Mouse (Mus musculus) mature B cell (primary cell): ENCODE data around the gene Hist1h4b.
"Not testable (repeated sequence)": the region's sequence is repeated elsewhere in the genome, so short reads cannot be mapped to it uniquely, and the experiment has no call there.

Experiments used
- in situ Hi-C: fragments of 300-500 bp; cut with MboI; formaldehyde crosslinking; loops from 2 replicates; pipeline ENCODE4 v1.14.3; 2019

Gene Hist1h4b

DNA sequence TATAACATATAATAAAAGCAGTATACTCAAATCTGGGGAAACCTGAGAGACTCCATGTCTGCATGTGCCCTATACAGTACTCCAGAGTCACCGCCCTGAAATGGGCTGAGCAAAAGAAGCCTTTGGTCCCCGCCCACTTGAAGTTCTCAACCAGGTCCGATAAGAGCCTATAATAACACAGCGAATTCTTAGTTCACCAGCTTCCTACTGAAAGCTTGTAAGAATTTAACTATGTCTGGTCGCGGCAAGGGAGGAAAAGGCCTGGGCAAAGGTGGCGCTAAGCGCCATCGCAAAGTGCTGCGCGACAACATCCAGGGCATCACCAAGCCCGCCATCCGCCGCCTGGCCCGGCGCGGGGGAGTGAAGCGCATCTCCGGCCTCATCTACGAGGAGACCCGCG is at the start of gene Hist1h4b:
Gene Hist1h4b (plus strand): TSS at position 224 of the 400 bp plus-strand sequence.
- in situ Hi-C loops: loop anchor here (10.0 kb wide), 1 partner anchor 322 kb away; no protein-coding TSS in a partner anchor

DNA sequence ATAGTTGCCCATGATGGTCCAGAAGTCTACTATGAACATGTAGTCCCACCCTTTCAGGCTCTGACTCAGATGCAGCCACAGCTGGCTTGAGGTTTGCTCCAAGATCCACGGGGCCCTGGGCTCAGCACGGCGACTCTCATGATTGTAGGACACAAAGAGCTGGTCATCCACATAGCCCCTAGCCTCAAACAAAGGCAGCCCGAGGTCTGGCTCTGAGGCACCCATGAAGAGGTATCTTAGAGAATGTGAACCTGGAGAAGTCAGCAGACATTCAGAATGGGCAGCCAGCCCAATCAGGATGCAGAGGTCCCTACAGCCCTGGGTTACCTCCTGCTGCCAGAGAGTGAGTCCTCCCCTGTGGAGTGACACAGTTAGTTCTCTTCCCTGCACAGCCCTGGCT is 48.8 kb upstream of the Hist1h4b start:
- in situ Hi-C loops: no loop called here

DNA sequence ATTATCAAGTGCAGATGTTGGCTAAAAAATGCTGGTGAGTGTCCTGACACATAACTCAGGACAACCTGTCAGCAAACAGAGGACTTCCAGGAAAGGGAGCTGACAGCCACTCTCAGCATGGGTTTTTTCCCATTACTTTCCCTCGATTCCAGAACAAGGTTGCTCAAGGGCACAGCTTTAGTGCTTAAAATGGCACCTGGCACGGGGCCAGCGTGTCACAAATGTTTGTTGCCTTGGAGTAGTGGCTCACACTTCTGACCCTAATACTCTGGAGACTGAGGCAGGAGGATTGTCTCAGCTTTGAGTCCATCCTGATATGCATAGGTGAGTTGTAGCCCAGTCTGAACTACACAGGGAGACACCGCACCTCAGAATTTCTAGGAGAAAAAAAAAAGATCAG is 48.2 kb upstream of the Hist1h4b start:
- in situ Hi-C loops: no loop called here

DNA sequence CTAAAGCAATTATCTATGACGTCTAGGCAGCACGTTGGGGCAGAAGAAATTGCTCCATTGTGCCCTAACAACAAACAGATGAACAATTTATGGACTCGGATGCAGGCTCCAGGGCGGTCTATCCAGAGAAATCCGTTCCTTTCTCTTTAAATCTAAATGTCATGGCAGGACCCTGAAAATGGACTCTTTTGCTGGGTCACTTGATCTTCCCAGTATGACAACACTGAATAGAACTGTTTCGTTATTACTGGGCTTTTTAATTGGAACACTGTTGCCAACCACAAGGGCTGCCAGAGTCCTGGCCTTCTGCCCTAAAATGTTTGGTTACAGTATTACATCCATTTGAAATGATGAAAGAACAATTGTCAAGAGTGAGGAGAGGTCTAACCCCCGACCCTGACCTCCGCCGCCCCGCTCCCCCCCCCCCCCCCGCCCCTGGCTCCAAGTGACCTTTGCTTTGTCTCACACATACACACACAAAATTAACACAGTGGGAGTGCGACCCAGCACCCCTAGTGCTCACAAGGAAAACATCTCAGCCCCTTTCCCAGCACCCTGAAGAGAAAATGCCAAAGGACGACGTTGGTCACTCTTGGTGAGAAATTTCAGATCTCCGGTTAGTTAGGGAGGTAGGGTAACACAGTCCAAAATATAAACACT is 47.0 kb upstream of the Hist1h4b start:
- in situ Hi-C loops: no loop called here

DNA sequence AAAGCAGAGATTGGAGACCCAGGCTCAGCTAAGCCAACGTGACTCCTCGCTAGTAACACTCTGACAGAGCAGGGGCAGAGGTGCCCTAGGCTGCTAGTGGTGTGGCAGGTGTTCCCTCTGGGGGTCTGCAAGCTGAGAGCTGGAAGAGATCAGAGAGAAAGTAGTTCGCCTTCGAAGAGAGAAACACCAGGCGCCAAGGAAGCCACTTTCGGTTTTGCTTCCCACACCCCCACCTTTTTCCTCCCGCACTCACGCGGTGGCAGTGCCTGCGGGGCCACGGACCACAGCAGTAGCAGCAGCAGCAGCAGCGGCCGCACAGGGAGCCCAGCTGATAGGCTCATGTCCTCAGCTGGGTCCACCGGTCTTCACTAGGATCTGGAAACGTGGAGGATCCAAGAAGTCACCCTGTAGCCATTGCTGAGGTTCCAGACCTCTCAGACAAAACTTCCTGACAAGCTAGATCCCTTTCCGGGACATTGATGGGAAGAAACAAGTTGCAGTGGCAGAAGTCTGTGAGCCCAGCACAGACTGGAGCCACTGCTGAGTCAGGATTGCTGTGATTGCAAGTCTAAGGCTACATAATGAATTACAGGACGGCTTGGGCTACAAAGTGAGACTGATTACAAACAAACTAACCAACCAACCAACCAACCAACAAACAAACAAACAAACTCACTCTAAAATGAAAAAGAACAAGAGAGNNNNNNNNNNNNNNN is 46.3 kb upstream of the Hist1h4b start, which contains the start of gene Hfe:
Gene Hfe (minus strand): TSS at position 481 of the 716 bp plus-strand sequence.
- in situ Hi-C loops: no loop called here

DNA sequence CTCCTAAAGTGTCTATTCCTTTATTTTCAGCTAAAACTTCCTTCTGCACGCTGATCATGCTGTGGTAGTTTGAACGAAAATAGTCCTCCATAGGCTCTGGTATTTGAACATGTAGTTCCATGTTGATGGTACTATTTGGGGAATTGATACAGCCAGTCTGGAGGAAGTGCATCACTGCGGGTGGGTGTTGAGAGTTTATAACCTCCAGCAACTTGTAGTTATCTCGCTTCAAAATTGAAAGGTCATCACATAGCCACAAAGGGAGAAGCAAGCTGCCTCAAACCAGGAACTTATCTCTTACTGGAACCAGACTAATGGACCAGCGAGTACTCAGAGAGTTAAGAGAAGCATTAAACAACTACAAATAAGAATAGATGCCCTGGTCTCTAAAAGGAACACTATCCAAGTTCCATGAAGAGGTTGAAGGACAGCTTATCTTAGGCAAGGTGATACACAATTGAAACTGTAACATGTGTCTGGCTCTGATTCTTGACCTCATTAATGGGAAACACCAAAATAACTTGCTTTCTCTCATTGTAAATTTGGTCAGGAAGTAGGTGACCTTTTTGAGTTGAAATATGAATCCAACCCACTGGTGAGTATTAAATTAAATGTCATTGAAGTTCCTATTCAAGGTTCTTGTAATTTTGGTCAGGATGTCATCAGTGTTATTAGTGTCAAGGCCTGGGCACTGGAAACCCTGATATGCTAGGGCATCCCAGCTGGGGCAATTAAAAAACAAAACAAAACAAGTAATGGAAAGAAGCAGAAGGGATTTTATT is 40.4 kb upstream of the Hist1h4b start:
- in situ Hi-C loops: no loop called here

DNA sequence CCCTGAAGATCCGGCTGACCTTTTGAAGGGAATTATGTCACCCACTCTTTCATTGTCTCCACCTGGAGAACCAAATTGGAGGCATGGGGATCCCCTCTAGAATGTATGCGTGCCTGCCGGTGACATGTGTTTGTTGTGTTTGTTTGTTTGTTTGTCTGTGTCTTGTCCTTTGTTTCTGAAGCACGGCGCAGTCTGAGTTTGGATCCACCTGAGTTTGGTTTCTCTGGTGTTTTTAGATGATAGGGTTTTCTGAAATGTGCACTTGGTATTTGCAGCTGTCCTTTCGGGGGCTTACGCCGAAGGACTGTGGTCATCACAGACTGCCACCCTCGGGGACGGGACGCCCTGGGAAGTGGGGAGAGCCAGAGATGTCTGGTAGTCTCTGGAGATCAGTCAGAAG is 39.6 kb upstream of the Hist1h4b start:
- in situ Hi-C loops: no loop called here

DNA sequence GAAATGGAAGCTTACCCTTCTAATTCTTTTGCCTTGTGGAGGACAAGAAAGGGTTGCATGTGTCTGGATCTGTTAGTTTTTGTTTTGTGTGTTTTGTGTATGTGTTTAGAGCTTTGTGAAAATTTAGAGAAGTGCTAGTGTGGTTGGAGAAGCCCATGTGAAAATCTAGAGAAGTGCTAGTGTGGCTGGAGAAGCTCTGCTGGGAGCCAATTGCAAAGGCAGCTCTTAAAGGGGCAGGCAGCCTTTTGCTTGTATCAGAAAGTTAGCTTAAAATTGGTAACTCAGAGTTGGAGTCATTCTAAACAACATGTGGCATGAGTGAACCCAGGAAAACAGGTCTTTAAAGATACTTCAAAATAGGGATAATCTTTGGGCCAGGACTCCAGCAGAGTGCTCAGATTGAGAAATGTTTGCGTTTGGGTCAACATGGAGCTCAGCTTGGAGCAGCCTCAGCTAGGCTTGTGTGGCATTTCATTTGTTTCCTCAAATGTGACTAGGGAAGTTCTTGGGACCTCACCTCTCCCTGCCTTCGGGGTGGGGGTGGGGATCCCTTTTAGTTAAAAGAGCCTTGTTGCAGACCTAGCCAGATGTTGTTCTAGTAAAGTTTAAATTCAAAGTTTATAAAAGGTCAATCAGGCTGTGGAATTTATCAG is 39.1 kb upstream of the Hist1h4b start:
- in situ Hi-C loops: not testable (repeated sequence)

DNA sequence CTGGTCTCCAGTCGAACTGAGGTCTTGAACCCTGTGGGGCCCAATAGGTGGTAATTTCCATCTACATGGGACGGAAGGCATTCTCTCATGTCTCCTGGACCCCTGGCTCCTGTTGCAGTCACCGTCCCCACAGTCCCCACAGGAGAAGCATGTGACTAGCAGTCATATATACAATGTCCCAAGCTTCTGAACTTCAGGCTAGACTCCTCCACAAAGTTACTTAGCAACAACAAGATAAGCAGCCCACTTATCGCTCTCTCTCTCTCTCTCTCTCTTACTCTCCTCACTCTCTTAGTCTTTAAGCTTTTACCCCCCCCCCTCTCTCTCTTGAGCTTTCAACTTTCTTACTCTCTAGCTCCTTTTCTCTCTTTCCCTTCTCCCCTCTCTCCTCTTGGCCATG is 32.6 kb upstream of the Hist1h4b start:
- in situ Hi-C loops: no loop called here

DNA sequence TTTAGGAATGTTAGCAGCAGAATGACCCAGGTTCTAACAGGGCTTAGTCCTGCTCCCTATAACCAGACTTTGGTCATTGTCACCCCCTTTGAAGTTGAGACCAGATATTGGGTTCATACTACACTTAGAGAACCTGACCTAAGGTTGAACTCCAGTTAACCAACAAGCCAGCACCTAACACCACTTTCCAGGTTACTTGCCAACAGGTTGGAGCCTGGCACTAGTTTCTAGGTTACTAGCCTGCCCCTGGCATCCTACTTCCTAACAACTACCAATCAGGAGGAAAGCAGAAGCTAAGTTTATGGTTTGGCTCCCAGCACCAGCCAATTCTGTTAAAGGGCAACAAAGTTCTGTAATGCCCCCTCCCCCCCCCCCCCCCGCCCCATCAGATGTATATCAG is 31.6 kb upstream of the Hist1h4b start:
- in situ Hi-C loops: no loop called here

DNA sequence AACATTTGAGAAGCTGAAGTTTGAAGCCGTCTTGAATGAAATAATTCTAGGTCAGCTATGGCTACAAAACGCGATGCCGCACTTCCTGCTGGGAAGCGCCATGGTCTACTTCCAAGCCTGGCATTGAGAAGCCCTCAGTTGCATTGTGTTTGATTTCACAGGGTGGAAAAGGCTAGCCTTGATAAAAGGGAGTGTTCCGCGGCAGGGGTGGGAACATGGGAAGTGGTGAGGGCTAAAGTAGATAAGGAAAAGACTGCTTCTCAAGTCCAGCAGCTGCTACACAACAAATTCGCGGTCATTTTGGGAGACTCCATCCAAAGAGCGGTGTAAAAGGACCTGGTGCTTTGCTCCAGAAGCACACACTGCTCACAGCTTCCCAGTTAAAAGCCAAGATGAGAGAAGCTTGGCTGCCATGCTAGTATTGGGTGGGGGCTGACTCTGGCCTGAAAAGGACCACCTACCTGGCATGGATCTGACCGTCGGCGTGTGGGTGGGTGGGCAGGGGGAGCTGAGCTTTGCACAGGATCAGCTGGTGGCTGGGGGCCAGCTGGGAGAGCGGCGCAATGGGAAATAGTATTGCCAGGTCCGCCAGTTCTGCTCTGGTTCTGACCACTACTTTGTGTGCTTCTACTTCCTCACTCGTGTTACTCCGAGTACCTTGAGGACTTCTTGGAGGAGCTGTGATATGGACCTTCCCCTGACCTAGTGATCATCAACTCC is 28.2 kb upstream of the Hist1h4b start:
- in situ Hi-C loops: no loop called here

DNA sequence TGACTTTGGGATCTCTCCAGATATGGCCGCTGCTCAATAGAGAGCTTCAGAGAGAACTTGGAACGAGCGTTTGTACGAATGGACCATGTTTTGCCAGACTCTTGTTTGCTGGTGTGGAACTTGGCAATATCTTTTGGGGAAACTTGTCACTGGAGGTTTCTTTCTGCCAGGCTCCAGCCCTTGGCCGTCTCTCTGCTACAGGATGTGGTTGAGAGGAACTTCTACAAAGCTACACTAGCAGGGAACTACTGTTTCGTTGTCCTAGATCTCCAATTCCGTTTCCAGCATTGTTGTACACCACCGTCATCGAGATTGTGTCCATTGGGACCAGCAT is 27.7 kb upstream of the Hist1h4b start:
- in situ Hi-C loops: no loop called here

DNA sequence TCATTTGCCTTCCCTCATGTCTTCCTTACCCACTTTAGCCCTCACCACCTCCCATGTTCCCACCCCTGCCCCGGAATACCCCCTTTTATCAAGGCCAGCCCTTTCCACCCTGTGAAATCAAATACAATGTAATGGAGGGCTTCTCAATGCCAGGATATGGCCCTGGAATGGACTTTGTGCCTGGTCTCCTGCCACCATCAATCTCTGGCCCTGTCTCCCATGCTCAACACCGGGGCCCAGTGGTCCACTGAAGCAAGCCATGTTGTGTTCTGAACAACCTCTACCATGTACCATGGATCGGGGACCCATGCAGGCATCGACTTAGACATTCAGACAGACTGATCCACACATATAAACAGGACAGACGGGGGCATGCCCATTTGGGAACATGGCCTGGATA is 27.1 kb upstream of the Hist1h4b start:
- in situ Hi-C loops: no loop called here

DNA sequence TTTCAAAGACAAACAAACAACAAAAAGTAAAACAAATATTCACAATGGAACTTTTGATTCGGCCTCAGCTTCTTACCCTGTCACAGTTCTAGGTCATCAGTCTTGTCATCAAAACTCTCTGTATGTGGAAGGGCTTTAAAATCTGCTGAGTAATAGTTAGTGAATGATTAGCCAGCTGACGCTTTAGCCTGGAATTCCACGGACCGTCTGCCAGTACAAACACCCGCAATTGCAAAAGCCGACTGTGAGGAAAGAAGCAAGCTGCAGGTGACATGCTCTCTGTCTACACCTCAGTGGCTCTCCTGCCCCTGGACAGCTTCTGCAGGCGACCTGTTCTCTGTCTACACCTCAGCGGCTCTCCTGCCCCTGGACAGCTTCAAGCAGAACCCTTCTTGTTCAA is 26.3 kb upstream of the Hist1h4b start:
- in situ Hi-C loops: no loop called here

DNA sequence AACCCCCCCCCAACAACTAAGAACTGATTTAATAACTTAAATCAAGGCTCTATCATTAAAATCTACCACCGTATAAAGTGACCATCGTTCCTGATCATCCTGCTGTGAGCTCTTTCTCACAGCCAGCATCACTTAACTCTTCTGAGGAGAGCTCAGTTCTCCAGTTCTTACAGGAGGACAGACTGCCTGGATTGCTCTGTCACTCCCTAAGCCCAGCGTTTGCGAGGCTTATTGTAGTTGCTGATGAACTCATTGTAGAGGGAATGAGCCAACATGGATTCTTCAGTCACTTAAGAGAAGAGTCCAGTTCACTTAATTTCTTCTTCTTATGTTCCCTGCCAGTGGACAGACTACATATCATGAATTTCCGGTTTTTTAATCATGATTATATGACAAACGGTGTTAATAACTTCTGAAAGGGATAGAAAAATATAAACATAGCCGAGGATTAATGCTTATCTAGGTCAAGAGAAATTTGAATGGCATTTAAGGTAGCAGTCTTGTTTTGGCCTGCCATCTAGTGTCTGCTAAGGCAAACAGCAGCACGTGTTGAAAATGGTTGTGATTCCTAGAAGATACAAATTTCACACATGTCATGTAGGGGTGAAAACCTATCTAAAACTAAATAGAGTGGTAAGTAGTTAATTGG is 24.5 kb upstream of the Hist1h4b start:
- in situ Hi-C loops: no loop called here

DNA sequence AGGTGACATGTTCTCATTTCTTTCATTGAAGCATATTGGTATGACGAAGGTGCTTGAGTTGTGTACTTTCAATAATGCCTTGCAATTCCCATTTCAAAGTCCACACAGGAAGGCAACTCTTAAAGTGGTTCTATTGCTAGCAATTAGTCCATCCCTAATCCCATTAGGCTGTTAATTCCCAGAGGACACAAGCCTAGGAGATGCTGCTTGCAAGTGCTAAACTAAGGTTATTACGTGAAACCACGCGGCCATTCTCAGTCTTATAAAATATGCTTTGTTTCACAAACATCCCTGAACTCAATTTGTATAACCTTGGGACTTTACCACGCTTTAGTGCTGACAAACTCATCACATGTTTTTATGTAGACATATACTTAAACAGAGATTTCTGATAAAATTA is 19.7 kb upstream of the Hist1h4b start:
- in situ Hi-C loops: loop anchor here (5.0 kb wide), 1 partner anchor 40 kb away; the partner anchor contains the start of genes Hist1h1t and Hist1h4c

DNA sequence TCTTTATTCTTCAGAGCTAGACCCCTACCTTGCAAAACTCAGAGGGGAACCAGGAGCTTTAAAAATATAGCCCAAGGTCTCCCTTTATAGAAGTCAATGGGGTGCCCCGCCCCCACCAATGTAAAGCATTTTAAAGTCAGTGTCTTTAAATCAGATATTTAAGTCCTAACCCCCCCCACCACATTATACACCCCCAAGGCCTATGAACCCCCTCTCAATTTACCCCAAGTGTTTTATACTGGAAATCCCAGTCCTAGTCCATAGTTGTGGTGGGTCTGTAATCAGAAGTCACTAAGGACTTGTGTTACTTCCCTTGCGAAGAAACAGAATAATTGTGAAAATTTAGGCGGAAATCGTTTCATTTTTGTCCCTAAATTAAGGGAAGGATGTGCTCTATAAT is 18.8 kb upstream of the Hist1h4b start:
- in situ Hi-C loops: loop anchor here (5.0 kb wide), 1 partner anchor 41 kb away; the partner anchor contains the start of genes Hist1h1t and Hist1h4c

DNA sequence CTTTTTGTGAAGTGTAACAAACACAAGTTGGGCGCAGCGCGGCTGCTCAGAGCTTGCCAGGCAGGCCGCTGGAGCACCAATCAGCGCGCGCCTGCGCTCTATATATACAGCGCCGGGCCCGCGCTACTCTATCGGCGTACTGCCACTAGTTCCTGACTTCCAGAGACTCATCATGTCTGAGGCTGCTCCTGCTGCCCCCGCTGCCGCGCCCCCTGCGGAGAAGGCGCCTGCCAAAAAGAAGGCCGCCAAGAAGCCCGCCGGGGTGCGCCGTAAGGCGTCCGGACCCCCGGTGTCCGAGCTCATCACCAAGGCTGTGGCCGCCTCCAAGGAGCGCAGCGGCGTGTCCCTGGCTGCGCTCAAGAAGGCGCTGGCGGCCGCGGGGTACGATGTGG is 18.1 kb upstream of the Hist1h4b start, which contains the start of gene Hist1h1c:
Gene Hist1h1c (plus strand): TSS at position 132 of the 392 bp plus-strand sequence.
- in situ Hi-C loops: loop anchor here (5.0 kb wide), 1 partner anchor 41 kb away; the partner anchor contains the start of genes Hist1h1t and Hist1h4c

DNA sequence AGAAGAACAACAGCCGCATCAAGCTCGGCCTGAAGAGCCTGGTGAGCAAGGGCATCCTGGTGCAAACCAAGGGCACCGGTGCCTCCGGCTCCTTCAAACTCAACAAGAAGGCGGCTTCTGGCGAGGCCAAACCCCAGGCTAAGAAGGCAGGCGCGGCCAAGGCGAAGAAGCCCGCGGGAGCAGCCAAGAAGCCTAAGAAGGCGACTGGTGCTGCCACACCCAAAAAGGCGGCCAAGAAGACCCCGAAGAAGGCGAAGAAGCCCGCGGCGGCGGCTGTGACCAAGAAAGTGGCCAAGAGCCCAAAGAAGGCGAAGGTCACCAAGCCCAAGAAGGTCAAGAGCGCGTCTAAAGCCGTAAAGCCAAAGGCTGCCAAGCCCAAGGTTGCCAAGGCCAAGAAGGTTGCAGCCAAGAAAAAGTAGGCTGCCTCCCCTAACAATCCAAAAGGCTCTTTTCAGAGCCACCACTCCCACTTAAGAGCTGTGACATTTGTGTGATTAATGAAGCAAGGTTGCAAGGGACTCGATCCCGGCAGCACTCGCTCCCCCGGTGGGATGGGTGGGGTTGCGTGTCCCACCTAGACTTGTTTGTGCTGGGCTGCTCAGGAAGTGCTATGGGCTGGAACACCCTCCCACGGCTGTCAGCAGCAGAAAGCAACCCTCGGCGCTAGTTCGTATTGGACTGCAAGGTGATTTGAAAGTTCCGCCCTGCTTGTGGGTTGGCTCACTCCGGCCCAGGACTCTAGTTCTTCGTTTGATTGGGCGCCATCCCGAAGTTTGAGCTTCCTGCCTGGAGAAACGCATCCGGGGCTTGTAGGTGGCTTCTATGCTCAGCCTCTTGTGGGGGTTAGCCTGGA is 17.5 kb upstream of the Hist1h4b start:
- in situ Hi-C loops: loop anchor here (5.0 kb wide), 1 partner anchor 42 kb away; the partner anchor contains the start of genes Hist1h1t and Hist1h4c

DNA sequence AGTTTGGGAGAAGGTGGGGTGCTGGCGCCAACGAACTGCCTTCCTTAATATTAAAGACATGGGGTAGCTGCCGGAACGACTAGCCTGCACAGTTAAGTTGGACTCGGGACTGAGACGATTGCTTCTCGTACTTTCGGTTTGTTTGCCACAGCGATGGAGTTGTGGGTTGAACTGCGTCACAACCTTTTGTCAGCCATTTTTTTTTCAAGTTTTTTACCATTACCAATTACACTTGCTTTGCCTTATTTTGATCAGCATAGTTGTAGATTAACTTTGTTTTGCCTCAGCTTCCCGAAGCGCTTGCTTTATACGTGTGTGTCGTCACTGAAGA is 16.9 kb upstream of the Hist1h4b start:
- in situ Hi-C loops: loop anchor here (5.0 to 10.0 kb wide), 5 partner anchors 43 to 1915 kb away; partner anchors contain the start of genes Hist1h1d, Hist1h1t, Hist1h2ah and Hist1h2bk
